Mouse (Mus musculus): ENCODE results near the gene Snrpd2. TPM values are rescaled to one million over a fixed set of nuclear protein-coding genes. Genes with fewer than 3 reads are reported as not detected.
"Not testable (repeated sequence)": the region's sequence is repeated elsewhere in the genome, so short reads cannot be mapped to it uniquely, and the experiment has no call there.

The Snrpd2 gene
- polyA plus RNA-seq, 1 experiment from 2014 or later: 112 TPM

- Histone ChIP-seq H3K4me1 (peaks cover 20% of the 10 kb centered on the region), H3K36me3 (replicated peaks) (0 out of 2 replicates have a peak, but pooled peaks cover 3% of the 10 kb centered on the region), H3K9ac (no peak overlapping the region), H3K4me3 (0 out of 2 replicates have a peak overlapping the region, but pooled peaks have one; percentile 4), H3K27ac (0 out of 2 replicates have a peak overlapping the region, but pooled peaks have one; percentile 90), H3K27me3 (replicated peaks) (no peaks in the 10 kb centered on the region), H3K9me3 (no peaks in the 10 kb centered on the region), H3K4me2 (no peak overlapping the region)
- 94% methylated on average over 5 of the region's 5 CpGs for WGBS
- ATAC-seq (replicated peaks): no peak
Measured at GRCm38 (mm10) chr7:19129396-19129795, 20.1 kb upstream of the Snrpd2 start.

GRCm38 (mm10) chr7:19130657-19131056 is 18.9 kb upstream of the Snrpd2 start:
- Histone ChIP-seq H3K36me3 (replicated peaks) (peaks cover 9% of the 10 kb centered on the region; the same call in 1 of the 2 replicates), H3K4me1 (peaks cover 20% of the 10 kb centered on the region), H3K4me3 (peak overlapping the region; percentile 56), H3K9ac (no peak overlapping the region), H3K4me2 (peak overlapping the region; percentile 69), H3K9me3 (no peaks in the 10 kb centered on the region), H3K27ac (peak overlapping the region; percentile 90), H3K27me3 (replicated peaks) (no peaks in the 10 kb centered on the region)
- WGBS: 28% methylated on average over 4 of the region's 4 CpGs
- no peak for ATAC-seq (replicated peaks)

GRCm38 (mm10) chr7:19131324-19131848 is 18.1 kb upstream of the Snrpd2 start:
- peak overlapping the region; percentile 58 for H3K9ac ChIP-seq
- no peaks in the 10 kb centered on the region for H3K9me3 ChIP-seq
- peak overlapping the region; percentile 69 for H3K4me2 ChIP-seq
- ATAC-seq (replicated peaks): peak; percentile 98
- H3K36me3 ChIP-seq (replicated peaks): peaks cover 17% of the 10 kb centered on the region; the same call in 1 of the 2 replicates
- no peaks in the 10 kb centered on the region for H3K27me3 ChIP-seq (replicated peaks)
- under 1% methylated on average over 39 of the region's 39 CpGs for WGBS
- peak overlapping the region; percentile 90 for H3K27ac ChIP-seq
- H3K4me1 ChIP-seq: peaks cover 20% of the 10 kb centered on the region
- peak overlapping the region; percentile 56 for H3K4me3 ChIP-seq

- H3K27ac ChIP-seq: no peak overlapping the region
- H3K9me3 ChIP-seq: no peaks in the 10 kb centered on the region
- WGBS: 94% methylated on average over 13 of the region's 13 CpGs
- no peak for ATAC-seq (replicated peaks)
- no peak overlapping the region for H3K4me2 ChIP-seq
- H3K36me3 ChIP-seq (replicated peaks): peaks cover 22% of the 10 kb centered on the region; the same call in 1 of the 2 replicates
- no peaks in the 10 kb centered on the region for H3K27me3 ChIP-seq (replicated peaks)
- H3K9ac ChIP-seq: no peak overlapping the region
- H3K4me1 ChIP-seq: peaks cover 6% of the 10 kb centered on the region
- H3K4me3 ChIP-seq: no peak overlapping the region
Measured at GRCm38 (mm10) chr7:19136168-19136567, 13.4 kb upstream of the Snrpd2 start.

GRCm38 (mm10) chr7:19136673-19137334 is 12.7 kb upstream of the Snrpd2 start:
- H3K4me3 ChIP-seq: no peak overlapping the region
- H3K9me3 ChIP-seq: no peaks in the 10 kb centered on the region
- peaks cover 22% of the 10 kb centered on the region; the same call in 1 of the 2 replicates for H3K36me3 ChIP-seq (replicated peaks)
- ATAC-seq (replicated peaks): no peak; the same call in 1 of the 2 replicates
- H3K9ac ChIP-seq: no peak overlapping the region
- no peaks in the 10 kb centered on the region for H3K27me3 ChIP-seq (replicated peaks)
- no peak overlapping the region for H3K4me2 ChIP-seq
- H3K27ac ChIP-seq: no peak overlapping the region
- peaks cover 4% of the 10 kb centered on the region for H3K4me1 ChIP-seq
- 89% methylated on average over 38 of the region's 38 CpGs for WGBS

GRCm38 (mm10) chr7:19137380-19137779 is 12.1 kb upstream of the Snrpd2 start:
- Histone ChIP-seq H3K4me2 (no peak overlapping the region), H3K27ac (no peak overlapping the region), H3K36me3 (replicated peaks) (peaks cover 22% of the 10 kb centered on the region; the same call in 1 of the 2 replicates), H3K27me3 (replicated peaks) (no peaks in the 10 kb centered on the region), H3K4me3 (no peak overlapping the region), H3K4me1 (no peaks in the 10 kb centered on the region), H3K9ac (no peak overlapping the region), H3K9me3 (no peaks in the 10 kb centered on the region)
- 53% methylated on average over 5 of the region's 5 CpGs for WGBS
- ATAC-seq (replicated peaks): no peak

GRCm38 (mm10) chr7:19146793-19147192 is 2.7 kb upstream of the Snrpd2 start:
- no peaks in the 10 kb centered on the region for H3K27me3 ChIP-seq (replicated peaks)
- peaks cover 25% of the 10 kb centered on the region for H3K4me1 ChIP-seq
- no peak overlapping the region for H3K4me3 ChIP-seq
- H3K9ac ChIP-seq: no peak overlapping the region
- no peak overlapping the region for H3K27ac ChIP-seq
- ATAC-seq (replicated peaks): no peak
- no peaks in the 10 kb centered on the region for H3K9me3 ChIP-seq
- 0 out of 2 replicates have a peak, but pooled peaks cover 3% of the 10 kb centered on the region for H3K36me3 ChIP-seq (replicated peaks)
- WGBS: 88% methylated on average over 10 of the region's 10 CpGs
- no peak overlapping the region for H3K4me2 ChIP-seq

- WGBS: 65% methylated on average over 6 of the region's 6 CpGs
- Histone ChIP-seq H3K4me1 (peaks cover 25% of the 10 kb centered on the region), H3K27me3 (replicated peaks) (no peaks in the 10 kb centered on the region), H3K4me3 (peak overlapping the region; percentile 54; the same call in 1 of the 2 replicates), H3K27ac (no peak overlapping the region), H3K4me2 (peak overlapping the region; percentile 76), H3K36me3 (replicated peaks) (peaks cover 4% of the 10 kb centered on the region; the same call in 1 of the 2 replicates), H3K9me3 (no peaks in the 10 kb centered on the region), H3K9ac (no peak overlapping the region)
- no peak for ATAC-seq (replicated peaks)
Measured at GRCm38 (mm10) chr7:19147497-19148045, 2.0 kb upstream of the Snrpd2 start.

- peak overlapping the region; percentile 54 for H3K4me3 ChIP-seq
- H3K27me3 ChIP-seq (replicated peaks): no peaks in the 10 kb centered on the region
- ATAC-seq (replicated peaks): no peak
- no peaks in the 10 kb centered on the region for H3K9me3 ChIP-seq
- peak overlapping the region; percentile 87 for H3K27ac ChIP-seq
- H3K9ac ChIP-seq: peak overlapping the region; percentile 71
- peaks cover 25% of the 10 kb centered on the region for H3K4me1 ChIP-seq
- 13% methylated on average over 20 of the region's 20 CpGs for WGBS
- H3K36me3 ChIP-seq (replicated peaks): peaks cover 11% of the 10 kb centered on the region; the same call in 1 of the 2 replicates
- peak overlapping the region; percentile 76 for H3K4me2 ChIP-seq
Measured at GRCm38 (mm10) chr7:19148180-19148874, 1.2 kb upstream of the Snrpd2 start.

GRCm38 (mm10) chr7:19148875-19149541 is 514 bp upstream of the Snrpd2 start, which contains the start of gene Qpctl:
Gene Qpctl (minus strand): TSS chr7:19149291.
- H3K36me3 ChIP-seq (replicated peaks): peaks cover 18% of the 10 kb centered on the region; the same call in 1 of the 2 replicates
- no peaks in the 10 kb centered on the region for H3K27me3 ChIP-seq (replicated peaks)
- H3K9ac ChIP-seq: peak within 1 kb of the TSS; percentile 71
- H3K4me2 ChIP-seq: peak within 1 kb of the TSS; percentile 76
- H3K9me3 ChIP-seq: no peaks in the 10 kb centered on the region
- ATAC-seq (replicated peaks): peak; percentile 98
- under 1% methylated on average over 43 of the region's 43 CpGs for WGBS
- peak within 1 kb of the TSS; percentile 87 for H3K27ac ChIP-seq
- peak within 1 kb of the TSS; percentile 54 for H3K4me3 ChIP-seq
- H3K4me1 ChIP-seq: peaks cover 25% of the 10 kb centered on the region

- WGBS: 94% methylated on average over 10 of the region's 10 CpGs
Measured at GRCm38 (mm10) chr7:19151121-19151520, 1.6 kb downstream of the Snrpd2 start.

More at GRCm38 (mm10) chr7:19151121-19151520, 1.6 kb downstream of the Snrpd2 start:
- not testable (repeated sequence) for H3K4me2 ChIP-seq; H3K27ac ChIP-seq; H3K9me3 ChIP-seq; H3K27me3 ChIP-seq (replicated peaks); H3K4me3 ChIP-seq; H3K9ac ChIP-seq; ATAC-seq (replicated peaks)
- peaks cover 18% of the 10 kb centered on the region; the same call in 1 of the 2 replicates for H3K36me3 ChIP-seq (replicated peaks)
- peaks cover 25% of the 10 kb centered on the region for H3K4me1 ChIP-seq
